Mouse (Mus musculus): ENCODE data around the gene Vwa3b.

Gene Vwa3b

GRCm38 (mm10) chr1:37065658-37066412 lies 39.4 kb downstream of the Vwa3b start:
- peak; percentile 58 for DNase-seq

GRCm38 (mm10) chr1:37075759-37076158 lies 49.4 kb downstream of the Vwa3b start:
- DNase-seq, result no peak

- peak; percentile 17 for DNase-seq
These were observed 50.9 kb downstream of the Vwa3b start for GRCm38 (mm10) chr1:37077266-37077665.

- DNase-seq, result peak; percentile 66
These were observed 51.7 kb downstream of the Vwa3b start for GRCm38 (mm10) chr1:37077955-37078549.

- no peak for DNase-seq
These were observed 54.0 kb downstream of the Vwa3b start for GRCm38 (mm10) chr1:37080442-37080841.

- DNase-seq, result peak; percentile 35
These were observed 55.2 kb downstream of the Vwa3b start for GRCm38 (mm10) chr1:37081376-37082214.

GRCm38 (mm10) chr1:37082215-37082464 lies 55.7 kb downstream of the Vwa3b start:
- DNase-seq, result no peak

GRCm38 (mm10) chr1:37084075-37084474 lies 57.7 kb downstream of the Vwa3b start:
- no peak for DNase-seq

- no peak for DNase-seq
These were observed 58.8 kb downstream of the Vwa3b start for GRCm38 (mm10) chr1:37085171-37085570.

GRCm38 (mm10) chr1:37089191-37089590 lies 62.8 kb downstream of the Vwa3b start:
- no peak for DNase-seq

GRCm38 (mm10) chr1:37097382-37098093 lies 71.1 kb downstream of the Vwa3b start:
- no peak for DNase-seq

GRCm38 (mm10) chr1:37098094-37098555 lies 71.7 kb downstream of the Vwa3b start:
- no peak for DNase-seq

- no peak for DNase-seq
These were observed 74.0 kb downstream of the Vwa3b start for GRCm38 (mm10) chr1:37100361-37100760.

- no peak for DNase-seq
These were observed 74.6 kb downstream of the Vwa3b start for GRCm38 (mm10) chr1:37101016-37101415.

GRCm38 (mm10) chr1:37101717-37102116 lies 75.3 kb downstream of the Vwa3b start:
- no peak for DNase-seq

- no peak for DNase-seq
These were observed 78.8 kb downstream of the Vwa3b start for GRCm38 (mm10) chr1:37105194-37105593.

- no peak for DNase-seq
These were observed 87.4 kb downstream of the Vwa3b start for GRCm38 (mm10) chr1:37113781-37114180.

- no peak for DNase-seq
These were observed 89.5 kb downstream of the Vwa3b start for GRCm38 (mm10) chr1:37115847-37116246.

- no peak for DNase-seq
These were observed 90.2 kb downstream of the Vwa3b start for GRCm38 (mm10) chr1:37116574-37116973.

- DNase-seq, result peak; percentile 37
These were observed 91.6 kb downstream of the Vwa3b start for GRCm38 (mm10) chr1:37117964-37118363.

- DNase-seq, result no peak
These were observed 95.9 kb downstream of the Vwa3b start for GRCm38 (mm10) chr1:37122306-37122705.

GRCm38 (mm10) chr1:37122798-37123197 lies 96.4 kb downstream of the Vwa3b start:
- no peak for DNase-seq

- DNase-seq, result no peak
These were observed 98.4 kb downstream of the Vwa3b start for GRCm38 (mm10) chr1:37124696-37125349.
